Mouse (Mus musculus): ENCODE measurements around the gene Zfp629. TPM values are rescaled to one million over a fixed set of nuclear protein-coding genes. Genes with fewer than 3 reads are reported as not detected.

Gene Zfp629
- polyA plus RNA-seq, 1 experiment from 2014 or later = 23.5 TPM

GRCm38 (mm10) chr7:127588901-127589300, 26.7 kb downstream of the Zfp629 start:
- Histone ChIP-seq H3K9ac (ENCODE audit: low read depth, low read length) (peak overlapping the region; percentile 78), H3K27ac (ENCODE audit: low read depth, low read length) (0 out of 2 replicates have a peak overlapping the region, but pooled peaks have one; percentile 7), H3K4me2 (replicated peaks; ENCODE audit: low read depth, low read length) (peak overlapping the region; percentile 54), H3K4me3 (ENCODE audit: low read length) (peak overlapping the region; percentile 76), H3K27me3 (ENCODE audit: control insufficient read depth, insufficient read depth, low read length) (no peaks in the 10 kb centered on the region), H3K36me3 (ENCODE audit: control insufficient read depth, insufficient read depth, low read length) (peaks cover 50% of the 10 kb centered on the region), H3K9me3 (ENCODE audit: control insufficient read depth, low read length) (no peaks in the 10 kb centered on the region), H3K4me1 (ENCODE audit: control insufficient read depth, insufficient read depth, low read length) (peaks cover 15% of the 10 kb centered on the region)
- ATAC-seq (ENCODE audit: low FRiP score, low TSS enrichment) = no peak
- 4% methylated on average over 29 of the region's 29 CpGs for WGBS

DNA sequence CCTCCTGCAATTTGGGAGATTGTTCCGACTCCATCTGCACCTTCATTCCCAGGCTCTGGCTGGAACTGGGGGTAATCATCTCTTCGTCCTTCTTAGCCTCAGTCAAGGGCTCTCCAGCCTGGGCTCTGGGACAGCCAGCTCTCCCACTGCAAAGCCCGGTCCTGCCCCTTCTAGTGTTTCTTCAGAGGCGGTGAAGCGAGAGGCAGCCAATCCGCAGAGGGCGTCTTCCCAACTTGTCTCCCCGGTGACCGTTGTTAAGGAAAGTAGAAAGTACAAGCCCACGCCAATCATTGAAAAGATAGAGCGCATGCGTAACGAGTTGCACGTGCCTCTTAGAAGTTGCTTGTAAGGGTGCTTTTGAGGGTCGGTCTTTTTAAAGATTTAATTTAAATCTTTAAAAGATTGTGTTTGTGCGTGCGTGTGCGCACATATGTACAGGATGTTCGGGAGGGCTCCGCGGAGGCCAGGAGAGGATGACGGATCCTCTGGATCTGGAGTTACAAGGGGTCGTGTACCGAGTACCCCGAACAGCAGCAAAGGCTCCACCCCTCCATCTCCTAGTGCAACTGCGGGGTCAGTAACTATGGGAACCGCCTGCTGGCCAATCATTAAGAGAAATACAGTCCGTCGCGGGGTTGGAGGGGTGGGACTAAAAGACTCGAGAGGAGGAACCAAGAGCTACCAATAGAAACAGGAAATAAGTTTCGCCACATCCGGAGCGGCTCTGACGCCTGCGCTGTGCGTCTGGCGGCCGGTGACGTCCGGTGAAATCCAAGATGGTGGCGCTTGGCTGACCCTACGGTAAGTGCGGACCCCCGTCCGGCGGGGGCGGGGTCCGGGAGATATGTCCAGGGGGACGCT, 27.4 kb downstream of the Zfp629 start, which contains the start of the genes Ccdc189 and Rnf40:
TSS of gene Ccdc189 (minus strand) at position 585 of the 861 bp plus-strand sequence.
TSS of gene Rnf40 (plus strand) at position 757 of the 861 bp plus-strand sequence.
- WGBS = under 1% methylated on average over 50 of the region's 50 CpGs
- Histone ChIP-seq H3K4me3 (ENCODE audit: low read length) (peak within 1 kb of the TSS; percentile 76), H3K4me1 (ENCODE audit: control insufficient read depth, insufficient read depth, low read length) (peaks cover 15% of the 10 kb centered on the region), H3K9me3 (ENCODE audit: control insufficient read depth, low read length) (no peaks in the 10 kb centered on the region), H3K9ac (ENCODE audit: low read depth, low read length) (peak within 1 kb of the TSS; percentile 78), H3K27me3 (ENCODE audit: control insufficient read depth, insufficient read depth, low read length) (no peaks in the 10 kb centered on the region), H3K36me3 (ENCODE audit: control insufficient read depth, insufficient read depth, low read length) (peaks cover 50% of the 10 kb centered on the region), H3K4me2 (replicated peaks; ENCODE audit: low read depth, low read length) (peak within 1 kb of the TSS; percentile 78), H3K27ac (ENCODE audit: low read depth, low read length) (peak within 1 kb of the TSS; percentile 73)
- ATAC-seq (ENCODE audit: low FRiP score, low TSS enrichment) = peak; percentile 97

DNA sequence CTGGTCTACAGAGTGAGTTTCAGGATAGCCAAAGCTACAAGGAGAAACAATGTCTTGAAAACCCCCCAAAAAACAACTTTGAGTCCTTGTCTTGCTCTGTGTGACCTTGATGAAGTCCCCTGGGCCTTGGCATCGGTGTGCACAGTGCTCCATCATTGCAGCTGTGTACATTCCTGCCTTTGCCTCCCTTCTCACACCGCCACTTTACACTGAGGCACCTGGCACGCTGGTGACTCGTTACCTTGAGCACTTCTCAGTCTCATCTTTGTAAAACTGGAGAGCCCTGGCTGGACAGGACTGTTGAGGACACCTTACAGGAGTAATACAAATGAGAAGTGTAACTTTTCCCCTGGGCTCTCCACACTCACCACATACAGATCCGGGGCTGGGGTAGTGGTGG, 28.4 kb downstream of the Zfp629 start:
- no peaks in the 10 kb centered on the region for H3K9me3 ChIP-seq (ENCODE audit: control insufficient read depth, low read length)

DNA sequence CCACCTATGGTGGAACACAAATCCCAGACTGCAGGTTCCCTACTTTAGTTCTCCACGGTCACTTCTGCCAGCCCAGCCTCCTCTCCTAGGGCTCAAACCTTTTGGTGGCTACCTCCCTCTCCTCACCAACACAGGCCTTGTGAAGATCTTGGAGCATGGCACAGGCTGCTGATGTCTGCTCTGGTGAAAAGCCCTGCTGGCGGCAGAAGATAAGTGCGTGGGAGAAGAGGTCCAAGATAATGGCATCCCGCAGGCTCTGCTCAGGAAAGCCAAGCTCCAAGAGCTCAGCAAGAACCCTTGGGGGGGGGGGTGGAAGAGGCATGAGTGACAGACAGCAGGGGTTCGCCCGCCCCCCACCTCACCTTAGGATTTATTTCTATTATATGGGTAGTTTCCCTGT, 29.4 kb downstream of the Zfp629 start:
- H3K4me1 ChIP-seq (ENCODE audit: control insufficient read depth, insufficient read depth, low read length) = peaks cover 15% of the 10 kb centered on the region
- H3K9ac ChIP-seq (ENCODE audit: low read depth, low read length) = no peak overlapping the region
- whole genome bisulfite sequencing = 92% methylated on average over 6 of the region's 6 CpGs
- H3K36me3 ChIP-seq (ENCODE audit: control insufficient read depth, insufficient read depth, low read length) = peaks cover 45% of the 10 kb centered on the region
- no peaks in the 10 kb centered on the region for H3K27me3 ChIP-seq (ENCODE audit: control insufficient read depth, insufficient read depth, low read length)
- no peaks in the 10 kb centered on the region for H3K9me3 ChIP-seq (ENCODE audit: control insufficient read depth, low read length)
- ATAC-seq (ENCODE audit: low FRiP score, low TSS enrichment) = no peak
- H3K27ac ChIP-seq (ENCODE audit: low read depth, low read length) = no peak overlapping the region
- no peak overlapping the region for H3K4me3 ChIP-seq (ENCODE audit: low read length)
- H3K4me2 ChIP-seq (replicated peaks; ENCODE audit: low read depth, low read length) = no peak overlapping the region

More for the DNA sequence above, 28.4 kb downstream of the Zfp629 start:
- peak overlapping the region; percentile 76 for H3K4me3 ChIP-seq (ENCODE audit: low read length)
- H3K27ac ChIP-seq (ENCODE audit: low read depth, low read length) = no peak overlapping the region
- H3K4me1 ChIP-seq (ENCODE audit: control insufficient read depth, insufficient read depth, low read length) = peaks cover 15% of the 10 kb centered on the region
- peaks cover 50% of the 10 kb centered on the region for H3K36me3 ChIP-seq (ENCODE audit: control insufficient read depth, insufficient read depth, low read length)
- WGBS = 61% methylated on average over 5 of the region's 5 CpGs
- H3K4me2 ChIP-seq (replicated peaks; ENCODE audit: low read depth, low read length) = peak overlapping the region; percentile 78
- H3K27me3 ChIP-seq (ENCODE audit: control insufficient read depth, insufficient read depth, low read length) = no peaks in the 10 kb centered on the region
- peak overlapping the region; percentile 60 for H3K9ac ChIP-seq (ENCODE audit: low read depth, low read length)
- ATAC-seq (ENCODE audit: low FRiP score, low TSS enrichment) = no peak

DNA sequence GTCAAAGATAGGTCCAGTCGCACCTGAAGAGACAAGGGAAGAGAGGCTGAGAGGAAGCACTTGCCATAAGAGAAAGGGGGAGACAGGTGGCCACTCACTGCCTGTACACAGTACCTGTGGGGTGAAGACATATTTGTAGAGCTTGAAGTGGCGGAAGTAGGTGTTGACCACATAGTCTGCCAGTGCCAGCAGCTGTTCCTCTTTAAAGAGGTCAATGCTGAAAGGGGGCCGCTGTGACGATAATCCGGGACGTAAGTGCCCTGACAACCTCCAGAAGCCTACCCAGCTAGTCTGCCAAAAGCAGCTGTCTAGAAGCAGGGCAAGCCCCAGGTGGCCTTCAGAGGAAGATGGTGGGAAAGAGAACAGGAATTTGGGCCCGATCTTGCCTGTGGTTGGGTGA, 30.6 kb downstream of the Zfp629 start:
- H3K4me1 ChIP-seq (ENCODE audit: control insufficient read depth, insufficient read depth, low read length) = peaks cover 15% of the 10 kb centered on the region
- no peak overlapping the region for H3K4me2 ChIP-seq (replicated peaks; ENCODE audit: low read depth, low read length)
- no peak overlapping the region for H3K4me3 ChIP-seq (ENCODE audit: low read length)
- H3K36me3 ChIP-seq (ENCODE audit: control insufficient read depth, insufficient read depth, low read length) = peaks cover 43% of the 10 kb centered on the region
- 78% methylated on average over 7 of the region's 7 CpGs for WGBS
- H3K9ac ChIP-seq (ENCODE audit: low read depth, low read length) = no peak overlapping the region
- no peaks in the 10 kb centered on the region for H3K9me3 ChIP-seq (ENCODE audit: control insufficient read depth, low read length)
- no peak for ATAC-seq (ENCODE audit: low FRiP score, low TSS enrichment)
- H3K27ac ChIP-seq (ENCODE audit: low read depth, low read length) = no peak overlapping the region
- no peaks in the 10 kb centered on the region for H3K27me3 ChIP-seq (ENCODE audit: control insufficient read depth, insufficient read depth, low read length)

GRCm38 (mm10) chr7:127583260-127583659, 32.3 kb downstream of the Zfp629 start:
- H3K4me2 ChIP-seq (replicated peaks; ENCODE audit: low read depth, low read length) = no peak overlapping the region
- H3K36me3 ChIP-seq (ENCODE audit: control insufficient read depth, insufficient read depth, low read length) = peaks cover 53% of the 10 kb centered on the region
- H3K9me3 ChIP-seq (ENCODE audit: control insufficient read depth, low read length) = no peaks in the 10 kb centered on the region
- H3K4me1 ChIP-seq (ENCODE audit: control insufficient read depth, insufficient read depth, low read length) = peaks cover 8% of the 10 kb centered on the region
- H3K4me3 ChIP-seq (ENCODE audit: low read length) = no peak overlapping the region
- H3K27ac ChIP-seq (ENCODE audit: low read depth, low read length) = no peak overlapping the region
- no peak overlapping the region for H3K9ac ChIP-seq (ENCODE audit: low read depth, low read length)
- WGBS = 96% methylated on average over 6 of the region's 6 CpGs
- no peaks in the 10 kb centered on the region for H3K27me3 ChIP-seq (ENCODE audit: control insufficient read depth, insufficient read depth, low read length)
- no peak for ATAC-seq (ENCODE audit: low FRiP score, low TSS enrichment)

GRCm38 (mm10) chr7:127574115-127574514, 41.5 kb downstream of the Zfp629 start:
- Histone ChIP-seq H3K4me1 (ENCODE audit: control insufficient read depth, insufficient read depth, low read length) (peaks cover 12% of the 10 kb centered on the region; the same call in 1 of the 2 replicates), H3K27me3 (ENCODE audit: control insufficient read depth, insufficient read depth, low read length) (no peaks in the 10 kb centered on the region), H3K4me3 (ENCODE audit: low read length) (peak overlapping the region; percentile 85), H3K9ac (ENCODE audit: low read depth, low read length) (peak overlapping the region; percentile 68), H3K9me3 (ENCODE audit: control insufficient read depth, low read length) (no peaks in the 10 kb centered on the region), H3K4me2 (replicated peaks; ENCODE audit: low read depth, low read length) (peak overlapping the region; percentile 65), H3K36me3 (ENCODE audit: control insufficient read depth, insufficient read depth, low read length) (peaks cover 26% of the 10 kb centered on the region), H3K27ac (ENCODE audit: low read depth, low read length) (no peak overlapping the region; the same call in 1 of the 2 replicates)
- ATAC-seq (ENCODE audit: low FRiP score, low TSS enrichment) = no peak
- WGBS = 17% methylated on average over 7 of the region's 7 CpGs

GRCm38 (mm10) chr7:127573503-127574008, 42.0 kb downstream of the Zfp629 start:
- ATAC-seq (ENCODE audit: low FRiP score, low TSS enrichment) = no peak; the same call in 1 of the 2 replicates

More at GRCm38 (mm10) chr7:127573503-127574008, 42.0 kb downstream of the Zfp629 start:
- peaks cover 12% of the 10 kb centered on the region; the same call in 1 of the 2 replicates for H3K4me1 ChIP-seq (ENCODE audit: control insufficient read depth, insufficient read depth, low read length)
- peak overlapping the region; percentile 65 for H3K4me2 ChIP-seq (replicated peaks; ENCODE audit: low read depth, low read length)
- H3K36me3 ChIP-seq (ENCODE audit: control insufficient read depth, insufficient read depth, low read length) = peaks cover 27% of the 10 kb centered on the region
- peak overlapping the region; percentile 68 for H3K9ac ChIP-seq (ENCODE audit: low read depth, low read length)
- H3K9me3 ChIP-seq (ENCODE audit: control insufficient read depth, low read length) = no peaks in the 10 kb centered on the region
- peak overlapping the region; percentile 20; the same call in 1 of the 2 replicates for H3K27ac ChIP-seq (ENCODE audit: low read depth, low read length)
- H3K4me3 ChIP-seq (ENCODE audit: low read length) = peak overlapping the region; percentile 85
- WGBS = 0% methylated on average over 19 of the region's 28 CpGs
- no peaks in the 10 kb centered on the region for H3K27me3 ChIP-seq (ENCODE audit: control insufficient read depth, insufficient read depth, low read length)

Data from kidney, embryonic 14.5 days (tissue).